Mouse (Mus musculus) fibroblast of lung, adult 2 months (primary cell): ENCODE measurements around the gene Taok3.

ENCODE experiments used
- DNase-seq: peaks from one replicate; pipeline ENCODE4 v3.0.0-alpha.2; 2011; ENCODE audit warnings: low read depth

Gene Taok3

DNA sequence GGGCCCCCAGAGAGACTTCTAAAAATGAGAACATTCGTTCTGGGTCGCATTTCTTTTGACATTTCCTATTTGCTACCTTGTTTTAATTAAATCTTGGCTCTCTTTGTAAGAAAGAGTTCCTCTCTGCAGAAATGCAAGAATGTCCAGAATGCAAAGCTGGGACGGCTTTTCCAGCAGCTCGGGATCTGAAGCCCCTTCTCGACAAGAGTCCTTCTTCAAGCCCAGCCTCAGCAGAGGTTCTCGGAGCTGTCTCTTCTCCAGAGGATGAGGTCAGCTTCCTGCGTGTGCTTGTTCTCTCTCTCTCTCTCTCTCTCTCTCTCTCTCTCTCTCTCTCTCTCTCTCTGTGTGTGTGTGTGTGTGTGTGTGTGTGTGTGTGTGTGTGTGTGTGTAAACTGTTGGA, 2.2 kb upstream of the Taok3 start:
- no peak for DNase-seq

DNA sequence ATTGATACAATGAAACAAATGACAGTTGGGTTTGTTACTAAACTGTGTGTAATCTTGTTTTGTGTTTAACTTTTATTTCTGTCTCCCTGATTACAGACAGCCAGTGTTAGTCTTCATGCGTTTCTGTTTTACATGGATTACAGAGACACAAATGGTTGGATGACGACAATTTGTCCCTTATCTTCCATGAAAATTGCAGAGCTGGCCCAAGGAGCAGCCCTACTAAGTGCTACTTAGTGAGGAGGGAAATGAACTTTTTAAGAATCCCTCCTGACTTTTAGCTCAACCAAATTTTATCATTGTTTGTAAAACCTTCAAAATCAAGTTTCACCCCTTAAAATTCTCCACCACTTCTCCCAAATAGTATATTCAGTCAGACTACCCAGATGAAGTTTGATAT, 1.7 kb upstream of the Taok3 start:
- DNase-seq: no peak

DNA sequence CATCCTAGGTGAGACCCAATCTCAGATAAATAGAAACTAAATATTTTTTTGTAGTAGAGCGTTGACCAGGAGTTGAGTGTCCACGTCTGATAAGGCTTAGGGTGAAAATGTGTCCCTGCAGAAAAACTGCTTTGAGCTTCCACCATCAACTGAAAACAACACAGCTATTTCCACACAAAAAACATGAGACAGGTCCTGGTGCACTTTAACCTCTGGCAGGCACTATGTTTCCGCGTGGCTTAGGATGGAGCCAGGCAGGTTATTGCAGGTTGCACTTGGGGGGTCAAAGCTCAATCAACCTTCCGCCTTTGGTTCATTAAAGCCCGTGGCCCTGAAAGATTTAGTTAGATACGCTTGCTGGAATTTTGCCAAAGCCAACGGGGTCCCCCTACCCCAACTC, 1.1 kb upstream of the Taok3 start:
- no peak for DNase-seq

DNA sequence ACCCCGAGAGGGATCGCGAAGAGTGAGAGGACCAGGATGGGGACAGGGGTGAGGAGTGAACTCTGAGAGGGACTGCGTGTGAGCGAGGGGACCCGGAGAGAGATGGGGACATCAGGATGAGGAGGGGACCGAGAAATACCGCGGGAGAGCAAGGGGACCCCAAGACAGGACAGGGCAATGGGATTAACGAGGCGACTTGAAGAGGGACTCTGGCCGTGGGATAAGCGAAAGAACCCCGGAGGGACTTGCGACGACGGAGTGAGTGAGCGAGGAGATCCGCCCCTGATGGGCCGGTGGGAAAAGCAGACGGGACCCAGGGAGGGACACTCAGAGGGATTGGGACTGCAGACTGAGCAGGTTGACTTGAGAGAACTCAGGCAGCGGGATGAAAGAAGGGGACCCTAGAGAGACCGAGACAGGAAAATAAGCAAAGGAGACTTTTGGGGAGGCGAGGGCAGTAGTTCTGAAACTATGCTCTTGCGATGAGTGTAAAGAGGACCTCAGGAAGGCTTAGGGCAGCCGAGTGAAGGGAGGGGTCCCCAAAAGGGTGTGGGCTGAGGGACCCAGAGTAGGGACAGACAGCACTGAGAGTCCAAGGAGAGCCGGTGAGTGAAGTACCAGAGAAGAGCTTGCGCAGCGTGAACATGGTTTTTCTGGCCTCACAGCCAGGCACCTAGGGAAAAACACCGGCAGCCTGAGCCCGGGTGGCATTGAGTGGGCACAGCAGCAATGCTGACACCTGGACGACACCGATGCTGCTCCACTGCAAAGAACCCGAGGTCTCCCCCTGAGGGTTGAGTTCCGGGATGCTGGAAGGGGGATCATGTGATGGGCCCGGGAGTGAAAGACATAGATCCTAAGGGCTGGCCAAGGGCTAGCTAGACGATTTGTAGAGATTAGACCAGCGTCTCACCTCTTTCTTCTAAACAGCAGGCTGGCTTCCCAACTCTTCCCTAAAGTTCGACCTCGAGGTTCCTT, 849 bp downstream of the Taok3 start:
- DNase-seq: no peak

DNA sequence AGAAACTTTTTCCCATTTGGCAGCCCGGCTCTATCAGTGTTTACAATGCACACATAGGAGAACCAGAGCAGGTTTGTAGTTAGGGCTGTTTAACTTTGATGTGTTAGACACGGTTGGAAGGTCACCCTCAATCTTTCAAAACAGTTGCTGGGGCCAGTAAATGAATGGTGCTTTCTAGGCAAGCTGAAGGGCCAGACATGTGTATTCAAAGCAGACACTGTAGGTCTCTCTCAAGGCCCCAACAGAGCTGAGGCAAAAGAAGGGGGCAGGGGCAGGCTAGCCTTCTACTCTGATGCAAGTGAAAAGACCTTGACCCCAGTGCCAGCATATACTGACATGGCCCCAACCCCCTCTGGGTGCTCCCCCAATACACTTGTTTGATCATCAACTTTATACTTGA, 1.7 kb downstream of the Taok3 start:
- DNase-seq: no peak

DNA sequence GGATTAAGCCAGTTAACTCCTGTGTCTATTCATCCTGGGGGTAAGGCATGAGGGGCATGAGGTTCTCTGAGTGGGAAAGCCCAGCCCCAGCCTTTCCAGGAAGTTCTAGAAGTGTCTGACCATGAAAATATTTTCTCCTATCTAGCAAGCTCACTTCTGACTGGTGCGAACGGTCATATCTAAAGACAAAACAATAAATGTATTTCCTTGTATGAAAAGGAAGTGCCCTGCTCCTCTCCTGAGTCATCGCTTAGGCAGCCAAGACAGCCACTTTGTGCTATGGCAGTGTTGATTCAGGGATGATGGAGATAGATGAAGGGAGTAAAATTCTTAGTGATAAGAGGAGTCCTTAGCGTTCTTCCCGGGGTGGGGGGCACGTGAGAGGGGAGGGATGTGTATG, 3.2 kb downstream of the Taok3 start:
- no peak for DNase-seq

DNA sequence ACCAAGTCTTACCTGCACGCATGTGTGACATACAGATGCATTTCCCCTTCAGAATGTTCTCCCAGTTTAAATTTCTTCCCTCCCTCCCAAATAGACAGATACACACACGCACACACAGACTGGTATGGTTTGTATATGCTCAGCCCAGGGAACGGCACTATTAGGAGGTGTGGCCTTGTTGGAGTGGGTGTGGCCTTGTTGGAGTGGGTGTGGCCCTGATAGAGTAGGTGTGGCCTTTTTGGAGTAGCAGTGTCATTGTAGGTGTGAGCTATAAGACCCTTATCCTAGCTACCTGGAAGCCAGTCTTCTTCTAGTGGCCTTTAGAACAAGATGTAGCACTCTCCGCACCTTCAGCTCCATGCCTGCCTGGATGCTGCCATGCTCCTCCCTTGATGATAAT, 3.9 kb downstream of the Taok3 start:
- no peak for DNase-seq

DNA sequence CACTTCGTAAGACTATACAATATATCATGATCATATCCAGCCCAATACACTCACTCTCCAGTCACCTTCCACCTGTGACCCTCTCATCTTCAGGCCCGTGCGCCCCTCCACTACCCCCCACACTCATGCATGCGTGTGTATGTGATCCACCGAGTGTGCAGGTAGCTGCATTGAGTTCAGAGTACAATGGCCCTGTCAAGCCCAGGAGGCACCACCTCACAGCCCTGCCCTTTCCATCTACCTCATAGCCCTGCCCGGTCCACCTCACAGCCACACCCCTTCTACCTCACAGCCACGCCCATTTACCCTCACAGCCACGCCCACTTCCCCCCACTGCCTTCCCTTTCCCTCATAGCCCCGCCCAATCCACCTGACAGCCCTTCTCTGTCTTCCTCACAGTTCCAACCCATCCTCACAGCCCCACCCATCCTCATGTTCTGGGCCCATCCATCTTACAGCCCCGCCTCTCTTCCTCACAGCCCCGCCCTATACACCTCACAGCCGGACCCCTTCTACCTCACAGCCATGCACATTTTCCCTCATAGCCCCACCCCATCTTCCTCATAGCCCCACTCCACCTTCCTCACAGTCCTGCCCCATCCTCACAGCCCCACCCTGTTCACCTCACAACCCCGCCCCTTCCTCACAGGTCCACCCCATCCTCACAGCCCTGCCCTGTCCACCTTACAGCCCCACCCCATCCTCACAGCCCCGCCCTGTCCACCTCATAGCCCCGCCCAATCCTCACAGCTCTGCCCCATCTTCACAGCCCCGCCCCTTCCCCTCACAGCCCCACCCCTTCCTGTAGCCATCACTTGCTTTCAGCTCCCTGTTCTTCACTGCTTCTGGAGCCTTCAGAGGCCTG, 5.8 kb downstream of the Taok3 start:
- DNase-seq: no peak

DNA sequence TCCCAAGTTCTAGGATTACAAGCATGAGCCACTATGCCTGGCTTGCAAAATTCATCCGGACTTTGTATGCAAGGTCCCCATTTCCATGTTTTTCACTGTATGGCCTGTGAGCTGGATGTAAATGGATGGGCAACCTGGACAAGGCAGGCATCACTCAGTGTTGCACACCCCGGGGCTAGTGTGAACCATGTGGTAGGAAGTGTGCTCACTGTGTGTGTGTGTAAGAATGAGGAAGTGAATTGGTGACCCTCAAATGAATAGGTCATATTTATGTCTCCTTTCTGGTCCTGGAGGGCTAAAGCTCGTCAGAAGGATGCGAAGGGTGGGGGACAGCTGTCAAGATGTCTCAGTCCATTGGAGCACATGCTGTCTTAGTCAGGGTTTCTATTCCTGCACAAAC, 7.1 kb downstream of the Taok3 start:
- no peak for DNase-seq

DNA sequence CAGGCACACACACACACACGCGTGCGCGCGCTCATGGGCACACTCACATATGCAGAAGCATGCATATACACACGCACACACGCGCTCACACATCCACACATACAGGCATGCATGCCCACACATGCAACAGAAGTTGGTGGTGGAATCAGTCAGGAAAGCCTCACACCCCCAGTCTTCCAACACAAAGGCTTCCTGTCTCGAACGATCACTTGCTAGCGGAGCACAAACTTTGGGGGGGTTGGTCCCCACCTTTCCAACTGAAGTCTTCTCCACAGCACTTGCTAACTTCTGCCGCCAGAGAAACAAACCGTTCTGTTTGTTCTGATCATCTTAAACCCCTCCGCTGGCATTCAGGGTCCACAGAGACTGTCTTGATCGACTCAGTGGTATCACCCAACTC, 10.8 kb downstream of the Taok3 start:
- DNase-seq: no peak

DNA sequence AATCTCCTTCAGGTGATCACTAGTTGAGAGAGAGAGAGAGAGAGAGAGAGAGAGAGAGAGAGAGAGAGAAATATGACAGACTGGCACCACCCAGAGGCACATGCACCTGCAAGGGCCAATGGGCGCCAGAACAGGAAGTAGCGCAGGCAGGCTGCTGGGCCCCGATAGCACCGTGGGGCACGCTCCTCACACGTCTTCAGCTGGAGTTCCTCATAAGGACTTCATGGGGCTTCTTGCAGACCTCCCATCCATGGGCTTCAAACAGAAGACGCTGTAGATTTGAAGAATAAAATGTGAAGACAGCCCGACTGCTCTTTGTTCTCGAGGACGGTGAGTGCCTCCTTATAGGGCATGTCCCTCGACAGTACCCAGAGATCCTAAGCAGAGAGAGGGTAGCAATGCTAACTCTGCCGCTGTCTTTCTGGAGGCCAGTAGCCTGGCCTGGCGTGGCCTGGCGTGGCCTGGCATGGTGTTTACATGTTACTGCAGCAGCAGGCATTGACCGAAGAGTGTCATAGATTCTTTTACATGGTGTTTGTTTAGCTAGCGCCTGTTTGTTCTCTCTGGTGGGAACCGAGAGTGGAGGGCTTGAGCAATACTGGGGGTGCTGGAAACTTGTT, 13.6 kb downstream of the Taok3 start:
- no peak for DNase-seq

DNA sequence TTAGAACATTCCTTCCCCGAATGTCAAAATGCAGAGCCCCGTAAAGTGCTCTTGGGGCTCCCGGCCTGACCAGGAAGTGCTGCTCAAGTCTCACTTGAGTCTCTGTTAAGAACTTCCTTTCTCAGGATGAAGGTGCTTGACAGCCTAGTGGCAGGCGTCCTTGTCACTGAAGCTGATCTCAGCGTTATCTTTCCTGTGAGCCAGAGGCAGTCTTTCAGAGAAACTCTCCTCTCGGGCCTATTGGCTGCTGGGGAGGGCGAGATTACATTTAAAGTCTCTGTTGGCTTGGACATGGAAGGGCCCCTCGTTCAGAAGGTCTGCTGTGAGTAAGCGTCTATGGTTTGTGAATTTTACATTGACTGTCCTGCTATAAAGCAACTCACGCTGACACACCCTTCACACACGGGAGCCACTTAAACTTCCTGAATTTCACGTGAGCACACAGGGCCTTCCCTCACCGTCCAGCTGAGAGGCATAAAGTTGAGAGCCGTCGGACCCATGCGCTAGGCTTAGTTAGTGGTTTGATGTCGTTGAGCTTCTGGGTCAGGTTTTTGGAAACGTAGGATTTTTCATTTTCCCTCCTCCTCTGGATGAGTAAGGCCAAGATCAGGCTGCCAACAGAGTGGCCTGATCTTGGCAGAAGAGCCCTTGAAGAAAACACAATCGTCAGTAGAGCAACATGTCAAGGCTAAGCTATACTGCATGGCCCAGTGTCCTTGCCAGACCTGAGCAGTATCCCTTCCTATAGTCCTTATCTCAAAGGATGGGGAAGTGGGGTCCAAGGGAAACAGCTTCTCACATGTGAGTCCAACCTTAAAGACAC, 14.3 kb downstream of the Taok3 start:
- no peak for DNase-seq

DNA sequence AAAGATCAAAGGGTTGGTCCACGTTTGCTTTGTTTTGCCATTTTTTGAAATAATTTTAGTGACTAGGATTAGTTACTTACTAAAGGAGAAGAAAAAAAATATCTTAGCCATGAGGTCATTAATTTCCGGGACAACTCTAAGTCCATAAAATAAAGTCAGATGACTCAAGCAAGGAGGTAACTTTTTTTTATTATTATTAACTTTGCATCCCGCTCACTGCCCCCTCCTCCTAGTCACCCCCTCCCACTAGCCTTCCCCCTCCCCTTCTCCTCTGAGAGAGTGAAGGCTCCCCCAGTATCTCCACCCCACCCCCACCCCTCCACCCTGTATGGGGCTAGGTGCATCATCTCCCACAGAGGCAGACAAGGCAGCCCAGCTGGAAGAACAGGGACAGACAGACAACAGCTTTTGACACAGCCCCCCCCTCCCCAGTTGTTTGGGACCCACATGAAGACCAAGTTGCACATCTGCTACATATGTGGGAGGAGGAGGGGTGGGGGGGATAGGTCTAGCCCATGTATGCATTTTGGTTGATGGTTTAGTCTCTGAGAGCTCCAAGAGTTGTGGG, 15.0 kb downstream of the Taok3 start:
- no peak for DNase-seq

DNA sequence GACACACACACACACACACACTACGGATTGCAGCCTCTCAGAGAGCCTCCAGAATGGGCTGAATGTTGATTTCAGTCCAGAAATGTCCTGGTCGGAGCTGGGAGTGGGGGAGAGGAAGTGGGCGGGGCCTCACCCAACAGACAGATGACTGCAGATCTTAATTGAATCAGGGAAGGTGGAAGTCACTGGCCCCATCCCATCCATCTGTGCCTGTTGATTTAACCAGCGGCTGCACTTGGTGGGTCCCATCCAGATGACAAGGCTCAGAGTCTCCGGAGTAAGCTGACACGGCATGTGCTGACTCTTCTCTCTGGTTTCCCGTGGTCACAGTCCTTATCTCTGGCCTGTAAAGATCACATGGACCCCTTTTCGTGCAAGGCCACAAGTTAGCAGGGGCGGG, 15.9 kb downstream of the Taok3 start:
- DNase-seq: no peak

DNA sequence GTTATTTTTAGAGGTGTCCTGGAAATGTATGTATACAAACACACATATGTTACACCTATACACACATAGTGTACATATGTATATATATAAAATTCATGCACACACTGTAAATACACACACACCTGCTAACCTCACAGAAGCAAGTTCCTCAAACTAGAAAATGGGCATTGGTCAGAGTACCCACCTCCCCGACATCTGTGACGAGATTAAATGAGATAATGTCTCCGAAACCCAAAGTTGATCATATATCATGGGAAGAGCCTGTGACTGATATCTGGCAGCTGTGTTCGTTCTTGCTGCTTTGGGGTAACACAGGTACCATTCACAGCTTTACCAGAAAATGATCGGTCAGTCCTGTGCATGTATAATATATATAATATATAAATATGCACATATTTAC, 16.6 kb downstream of the Taok3 start:
- no peak for DNase-seq

DNA sequence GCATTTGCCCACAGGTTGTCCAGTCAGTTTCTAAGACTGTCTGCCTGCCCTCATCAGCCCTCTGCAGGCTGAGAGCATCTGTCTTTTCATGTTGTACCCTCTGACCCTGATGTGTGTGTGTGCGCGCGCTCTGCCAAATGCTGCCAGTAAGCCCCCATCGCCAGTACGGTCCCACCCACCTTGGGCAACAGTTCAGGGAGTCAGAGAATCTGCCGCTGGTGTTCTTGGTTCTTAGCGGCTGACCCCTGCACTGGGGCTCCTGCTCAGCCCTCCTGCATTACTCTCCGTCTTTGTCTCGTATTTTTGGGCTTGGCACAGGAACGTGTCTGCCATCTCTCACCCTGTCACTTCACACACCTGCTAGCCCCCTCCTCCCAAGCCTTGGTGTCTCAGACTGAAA, 17.1 kb downstream of the Taok3 start:
- no peak for DNase-seq

DNA sequence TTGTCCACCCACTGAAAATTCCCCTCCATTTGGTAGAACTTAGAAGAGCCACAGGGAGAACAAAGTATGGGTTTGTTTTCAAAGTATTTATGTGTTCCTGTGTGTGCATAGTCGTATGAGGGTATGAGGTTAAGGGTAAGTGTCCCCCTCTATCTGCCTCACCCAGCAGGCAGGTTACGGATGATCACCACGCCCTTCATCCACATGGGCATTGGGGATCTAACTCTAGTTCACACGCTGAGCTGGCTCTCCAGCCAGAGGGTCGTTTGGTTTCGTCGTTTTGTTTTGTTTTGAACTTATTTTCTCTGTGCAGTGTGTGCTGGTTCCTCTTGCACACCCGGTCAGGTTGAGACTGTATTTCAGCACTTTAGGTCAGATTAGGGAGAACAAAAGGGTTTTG, 17.7 kb downstream of the Taok3 start:
- no peak for DNase-seq

DNA sequence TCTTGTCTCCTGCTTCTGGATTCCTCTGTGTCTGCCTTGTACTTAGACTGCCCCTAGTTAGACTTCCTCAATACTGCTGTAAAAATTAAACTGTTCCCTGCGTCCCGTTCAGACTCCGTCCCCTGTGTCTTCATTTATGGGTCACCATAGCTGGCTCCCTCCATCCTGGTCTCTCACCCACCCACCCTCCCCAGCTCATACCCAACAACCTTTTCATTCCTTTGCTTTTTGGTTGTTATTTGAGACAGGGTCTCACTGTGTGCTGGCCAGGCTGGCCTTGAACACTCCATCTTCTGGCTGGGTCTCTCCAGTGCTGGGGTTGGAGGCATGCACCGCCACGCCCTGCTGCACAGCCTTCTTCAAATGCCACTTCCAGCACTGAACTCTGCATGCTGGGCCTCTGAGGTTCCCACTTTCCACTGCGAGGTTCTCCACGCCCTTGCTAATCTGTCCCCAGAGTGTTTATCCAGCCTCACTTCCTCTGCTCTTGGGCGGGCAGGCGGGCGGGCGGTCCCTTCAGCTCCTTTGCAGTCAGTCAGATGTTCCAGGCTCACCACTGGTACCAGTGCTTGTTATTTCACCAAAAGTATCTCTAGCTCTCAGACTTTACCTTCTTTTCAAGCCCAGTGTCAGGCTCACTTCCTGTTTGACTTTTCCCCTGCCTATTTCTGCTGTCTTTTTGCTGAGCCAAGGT, 18.5 kb downstream of the Taok3 start:
- DNase-seq: no peak

DNA sequence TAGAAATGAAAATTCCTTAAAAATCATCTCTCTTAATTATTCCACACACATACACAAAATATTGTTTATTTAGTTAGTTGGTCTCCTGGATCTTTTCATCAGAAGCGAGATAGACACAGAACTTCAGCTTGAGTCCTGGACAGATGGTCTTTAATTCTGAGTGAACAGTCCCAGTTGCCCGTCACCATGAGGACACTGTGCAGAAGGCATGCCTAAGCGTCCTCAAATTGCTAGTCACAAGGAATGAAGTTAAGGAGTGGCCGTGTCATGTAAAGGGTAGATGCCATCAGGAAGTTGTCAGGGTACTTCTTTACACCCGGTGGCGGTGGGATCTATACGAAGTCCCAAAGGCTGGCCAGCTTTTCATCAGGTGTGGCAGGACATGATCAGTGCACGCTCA, 19.9 kb downstream of the Taok3 start:
- DNase-seq: no peak

DNA sequence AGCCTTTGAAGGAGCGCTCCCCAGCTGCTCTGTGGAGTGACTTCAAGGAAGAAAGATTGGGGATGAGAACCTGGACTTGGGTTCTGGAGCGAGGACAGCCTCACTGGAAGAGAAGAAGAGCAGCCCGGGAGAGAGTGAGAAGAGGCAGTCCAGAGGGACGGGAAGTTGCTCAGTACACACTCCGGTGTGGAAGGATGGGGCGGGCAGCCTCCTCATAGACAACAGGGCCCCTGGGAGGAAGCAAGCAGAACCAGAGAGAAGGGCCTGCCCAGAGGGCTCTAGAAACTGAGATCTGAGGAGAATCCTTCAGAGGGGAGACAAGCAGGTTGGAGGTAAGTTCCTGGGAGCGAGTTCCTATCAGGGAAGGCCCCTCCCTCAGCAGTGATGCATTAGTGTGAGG, 20.4 kb downstream of the Taok3 start:
- DNase-seq: no peak

DNA sequence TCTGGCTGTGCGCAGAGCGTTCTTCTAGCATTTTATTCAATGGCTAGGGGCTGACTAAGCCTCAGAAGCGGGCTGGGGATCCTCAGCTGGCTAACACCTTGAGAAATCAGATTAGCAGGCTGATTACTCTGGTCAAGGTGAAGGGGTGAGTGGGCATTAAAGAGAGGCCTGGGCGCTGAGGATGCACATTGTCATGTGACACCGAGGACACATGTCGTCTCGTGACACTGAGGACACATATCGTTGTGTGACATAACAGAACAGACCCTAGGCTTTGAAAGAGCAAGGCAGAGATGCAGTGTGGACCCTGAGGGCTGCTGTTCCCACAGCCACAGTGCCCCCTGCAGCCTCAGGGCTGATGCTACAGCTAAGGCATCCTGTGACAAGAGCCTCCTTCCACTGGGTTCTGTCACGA, 23.8 kb downstream of the Taok3 start:
- DNase-seq: no peak
